Mouse (Mus musculus): ENCODE measurements around the gene Clec4a1. TPM values are rescaled to one million over a fixed set of nuclear protein-coding genes. Genes with fewer than 3 reads are reported as not detected.

The Clec4a1 gene
- total RNA-seq, 2 experiments from 2014 or later = 0.82 to 1.4 TPM

Other genes starting within 250 kb of the Clec4a1 start
- gene Nanog, start 214.4 kb upstream of the Clec4a1 start, total RNA-seq (2021) = not detected
- 1 to 10 TPM; 1.0 to 1.2 TPM for gene Slc2a3, start 120.2 kb upstream of the Clec4a1 start, total RNA-seq (2021)
- gene Foxj2, start 101.9 kb upstream of the Clec4a1 start, total RNA-seq (2021) = 10 to 100 TPM; 19.8 to 22.4 TPM
- gene C3ar1, start 65.7 kb upstream of the Clec4a1 start, total RNA-seq (2021) = under 1 TPM; 0.54 to 0.81 TPM
- 10 to 100 TPM; 13.2 to 13.8 TPM for gene Necap1, start 47.4 kb upstream of the Clec4a1 start, total RNA-seq (2021)
- gene Clec4a3, start 30.7 kb downstream of the Clec4a1 start, total RNA-seq (2021) = 1 to 10 TPM in 1 of 2 experiments, under 1 TPM in 1; 0.96 to 2.5 TPM
- gene Clec4a4, start 68.5 kb downstream of the Clec4a1 start, total RNA-seq (2021) = not detected
- gene Clec4b1, start 128.1 kb downstream of the Clec4a1 start, total RNA-seq (2021) = not detected
- gene Clec4a2, start 184.6 kb downstream of the Clec4a1 start, total RNA-seq (2021) = 1 to 10 TPM in 1 of 2 experiments, under 1 TPM in 1; 0.54 to 1.1 TPM